Mouse (Mus musculus): ENCODE measurements around the gene Tcl1b4.
"Not testable (repeated sequence)": the region's sequence is repeated elsewhere in the genome, so short reads cannot be mapped to it uniquely, and the experiment has no call there.

Gene Tcl1b4

DNA sequence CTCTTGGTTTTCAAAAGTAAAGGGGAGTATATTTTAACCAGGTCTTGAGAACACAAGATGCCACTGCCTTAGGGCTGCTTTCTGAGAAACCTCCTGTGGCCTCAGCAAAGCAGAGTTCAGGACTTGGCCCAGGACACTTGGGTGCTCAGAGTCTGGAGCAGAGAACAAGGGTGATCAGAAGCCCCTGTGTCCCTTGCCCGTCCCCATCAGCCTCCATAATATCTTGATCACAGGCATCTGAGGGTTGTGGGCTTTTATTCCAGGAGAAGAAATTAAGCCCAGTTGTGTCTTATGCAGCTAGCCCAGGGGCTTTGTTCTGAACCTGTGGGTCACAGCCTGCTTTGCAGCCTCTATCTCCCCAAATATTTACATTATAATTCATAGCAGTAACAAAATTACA is at the start of gene Tcl1b4:
Gene Tcl1b4, plus strand, starts transcription at position 301 of the 400 bp plus-strand sequence.
- DNase-seq (ENCODE audit: low spot score in 2 of 2): not testable (repeated sequence)

DNA sequence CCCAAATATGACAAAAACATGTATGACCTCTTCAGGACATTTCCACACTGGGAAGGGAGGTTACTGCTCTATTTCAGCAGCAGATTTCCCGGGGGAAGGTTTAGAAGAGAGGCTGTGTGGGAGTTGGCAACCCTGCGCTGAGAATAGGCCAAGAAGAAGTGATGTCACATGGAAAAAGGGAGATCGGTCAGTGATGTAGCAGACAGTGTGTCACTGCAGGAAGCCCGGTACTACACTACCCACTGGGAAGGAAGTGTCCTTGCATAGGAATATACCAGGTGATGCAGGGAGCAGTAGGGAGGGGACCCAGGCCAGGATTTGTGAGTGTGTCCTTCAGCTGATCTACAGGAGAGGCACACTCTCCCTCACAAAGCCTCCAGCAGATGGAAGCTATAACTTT is 46.5 kb upstream of the Tcl1b4 start:
- DNase-seq (ENCODE audit: low spot score in 2 of 2): not testable (repeated sequence)

DNA sequence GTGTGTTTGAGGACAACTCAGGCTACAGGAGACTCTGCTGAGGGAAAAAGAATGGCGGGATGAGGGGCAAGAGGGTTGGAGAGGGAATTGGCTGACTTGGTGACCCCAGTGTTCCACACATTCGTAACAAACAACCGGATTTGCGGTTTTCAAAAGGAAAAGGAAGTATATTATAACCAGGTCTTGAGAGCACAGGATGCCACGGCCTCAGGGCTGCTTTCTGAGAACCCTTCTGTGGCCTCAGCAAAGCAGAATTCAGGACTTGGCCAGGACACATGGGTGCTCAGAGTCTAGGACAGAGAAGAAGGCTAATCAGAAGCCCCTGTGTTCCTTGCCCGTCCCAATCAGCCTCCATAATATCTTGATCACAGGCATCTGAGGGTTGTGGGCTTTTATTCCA is 42.9 kb upstream of the Tcl1b4 start:
- DNase-seq (ENCODE audit: low spot score in 2 of 2): no peak

DNA sequence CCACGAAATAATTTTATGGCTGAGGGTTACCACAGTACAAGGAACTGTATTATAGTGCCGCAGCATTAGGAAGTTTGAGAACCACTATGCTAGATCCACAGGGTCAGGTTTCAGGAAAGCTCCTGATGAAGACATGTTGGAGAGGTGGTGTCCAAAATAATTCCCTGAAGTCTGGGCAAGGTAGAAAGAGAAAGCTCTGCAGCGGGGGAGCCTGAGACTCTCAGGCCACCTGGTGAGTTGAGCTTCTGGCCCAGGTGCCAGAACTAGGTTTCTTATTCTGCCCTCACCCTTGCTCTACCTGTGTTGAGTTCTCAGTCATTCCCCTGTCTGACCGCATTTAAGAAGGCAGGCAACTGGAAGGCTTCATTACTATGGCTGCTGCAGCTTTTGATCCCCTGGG is 42.4 kb upstream of the Tcl1b4 start, which contains the start of gene Tcl1b1:
Gene Tcl1b1, plus strand, starts transcription at position 301 of the 400 bp plus-strand sequence.
- DNase-seq (ENCODE audit: low spot score in 2 of 2): no peak

DNA sequence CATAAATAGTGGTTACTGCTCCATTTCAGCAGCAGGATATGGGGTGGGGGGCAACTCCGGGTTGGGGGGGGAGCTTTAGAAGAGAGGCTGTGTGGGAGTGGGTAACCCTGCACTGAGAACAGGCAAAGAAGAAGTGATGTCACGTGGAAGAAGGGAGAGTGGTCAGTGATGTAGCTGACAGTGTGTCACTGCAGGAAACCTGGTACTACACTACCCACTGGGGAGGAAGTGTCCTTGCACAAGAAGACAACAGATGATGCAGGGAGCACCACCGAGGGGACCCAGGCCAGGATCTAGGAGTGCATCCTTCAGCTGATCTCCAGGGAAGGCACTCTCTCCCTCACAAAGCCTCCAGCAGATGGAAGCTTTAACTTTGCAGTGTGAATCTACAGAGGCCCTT is 35.0 kb upstream of the Tcl1b4 start:
- DNase-seq (ENCODE audit: low spot score in 2 of 2): no peak

DNA sequence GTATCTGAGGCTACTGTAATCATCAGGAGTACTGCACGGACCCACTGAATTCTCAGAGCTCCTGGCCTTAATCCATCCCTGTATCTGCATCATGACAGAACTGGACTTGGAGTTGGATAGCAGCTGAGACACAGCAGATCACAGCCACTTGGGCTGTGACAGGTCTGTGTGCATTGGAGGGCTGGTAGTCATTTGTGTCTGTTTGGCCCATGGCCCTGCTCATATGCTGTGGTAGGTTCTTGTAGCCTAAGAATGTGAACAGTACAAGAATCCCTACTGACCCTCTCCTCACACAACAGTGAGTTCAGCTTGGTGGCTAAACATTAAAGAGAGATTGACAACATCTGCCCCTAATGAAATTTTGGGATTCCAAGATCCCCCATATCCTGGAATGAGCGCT is 28.4 kb upstream of the Tcl1b4 start:
- DNase-seq (ENCODE audit: low spot score in 2 of 2): no peak

DNA sequence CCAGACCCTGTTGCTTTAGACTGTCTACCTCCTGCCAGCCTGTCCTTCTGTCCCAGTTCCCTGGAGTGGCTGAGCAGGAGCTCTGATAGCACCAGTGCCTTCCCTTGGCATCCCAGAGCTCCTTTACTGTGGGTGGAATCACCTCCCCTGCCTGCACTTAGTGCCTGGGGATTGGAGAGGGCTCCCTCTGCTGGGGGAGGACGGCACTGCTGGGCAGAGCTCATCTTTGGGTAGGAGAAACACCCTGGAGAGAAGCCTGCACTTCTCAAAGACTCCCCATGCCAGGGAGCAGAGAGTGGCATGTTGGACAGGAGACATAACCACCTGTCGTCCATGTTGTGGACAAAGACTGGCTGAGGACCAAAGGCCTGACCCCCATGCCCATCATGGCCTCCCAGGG is 27.4 kb upstream of the Tcl1b4 start:
- not testable (repeated sequence) for DNase-seq (ENCODE audit: low spot score in 2 of 2)

DNA sequence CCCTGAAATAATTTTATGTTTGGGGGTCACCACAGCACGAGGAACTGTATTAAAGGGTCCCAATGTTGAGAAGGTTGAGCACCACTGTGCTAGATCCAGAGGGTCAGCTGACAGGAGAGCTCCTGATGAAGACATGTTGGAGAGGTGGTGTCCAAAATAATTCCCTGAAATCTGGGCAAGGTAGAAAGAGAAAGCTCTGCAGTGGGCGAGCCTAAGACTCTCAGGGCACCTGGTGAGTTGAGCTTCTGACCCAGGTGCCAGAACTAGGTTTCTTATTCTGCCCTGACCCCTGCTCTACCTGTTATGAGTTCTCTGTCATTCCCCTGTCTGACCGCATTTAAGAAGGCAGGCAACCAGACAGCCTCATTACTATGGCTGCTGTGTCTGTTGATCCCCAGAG is 25.7 kb upstream of the Tcl1b4 start, which contains the start of gene Tcl1b5:
Gene Tcl1b5, plus strand, starts transcription at position 301 of the 400 bp plus-strand sequence.
- DNase-seq (ENCODE audit: low spot score in 2 of 2): not testable (repeated sequence)

DNA sequence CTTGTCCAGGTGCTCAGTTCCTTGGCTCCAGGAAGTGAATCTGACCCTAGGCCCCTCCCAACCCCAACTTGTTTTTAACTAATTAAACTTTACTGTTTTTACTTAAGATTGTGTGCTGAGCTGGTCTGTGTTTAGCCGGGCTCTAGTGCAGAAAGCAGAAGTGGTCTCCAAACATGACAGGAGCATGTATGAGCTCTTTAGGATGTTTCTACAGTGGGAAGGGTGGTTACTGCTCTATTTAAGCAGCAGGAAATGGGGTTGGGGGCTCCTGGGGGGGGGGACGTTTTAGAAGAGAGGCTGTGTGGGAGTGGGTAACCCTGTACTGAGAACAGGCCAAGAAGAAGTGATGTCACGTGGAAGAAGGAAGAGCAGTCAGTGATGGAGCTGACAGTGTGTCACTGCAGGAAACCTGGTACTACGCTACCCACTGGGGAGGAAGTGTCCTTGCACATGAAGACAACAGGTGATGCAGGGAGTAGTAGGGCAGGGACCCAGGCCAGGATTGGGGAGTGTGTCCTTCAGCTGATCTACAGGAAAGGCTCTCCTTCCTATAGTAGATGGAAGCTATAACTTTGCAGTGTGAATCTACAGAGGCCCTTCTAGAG is 20.6 kb upstream of the Tcl1b4 start:
- DNase-seq (ENCODE audit: low spot score in 2 of 2): not testable (repeated sequence)

DNA sequence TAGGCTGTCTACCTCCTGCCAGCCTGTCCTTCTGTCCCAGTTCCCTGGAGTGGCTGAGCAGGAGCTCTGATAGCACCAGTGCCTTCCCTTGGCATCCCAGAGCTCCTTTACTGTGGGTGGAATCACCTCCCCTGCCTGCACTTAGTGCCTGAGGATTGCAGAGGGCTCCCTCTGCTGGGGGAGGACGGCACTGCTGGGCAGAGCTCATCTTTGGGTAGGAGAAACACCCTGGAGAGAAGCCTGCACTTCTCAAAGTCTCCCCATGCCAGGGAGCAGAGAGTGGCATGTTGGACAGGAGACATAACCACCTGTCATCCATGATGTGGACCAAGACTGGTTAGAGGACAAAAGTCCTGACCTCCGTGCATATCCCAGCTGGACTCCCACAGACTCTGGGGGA is 12.8 kb upstream of the Tcl1b4 start:
- DNase-seq (ENCODE audit: low spot score in 2 of 2): not testable (repeated sequence)

DNA sequence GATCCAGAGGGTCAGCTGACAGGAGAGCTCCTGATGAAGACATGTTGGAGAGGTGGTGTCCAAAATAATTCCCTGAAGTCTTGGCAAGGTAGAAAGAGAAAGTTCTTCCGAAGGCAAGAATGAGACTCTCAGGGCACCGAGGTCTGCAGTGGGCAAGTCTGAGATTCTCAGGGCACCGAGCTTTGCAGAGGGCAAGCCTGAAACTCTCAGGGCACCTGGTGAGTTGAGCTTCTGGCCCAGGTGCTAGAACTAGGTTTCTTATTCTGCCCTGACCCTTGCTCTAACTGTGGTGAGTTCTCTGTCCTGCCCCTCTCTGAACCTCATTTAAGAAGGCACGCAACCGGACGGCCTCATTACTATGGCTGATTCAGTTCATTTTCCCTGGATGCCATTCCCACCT is 11.0 kb upstream of the Tcl1b4 start, which contains the start of gene Tcl1b3:
Gene Tcl1b3, plus strand, starts transcription at position 301 of the 400 bp plus-strand sequence.
- not testable (repeated sequence) for DNase-seq (ENCODE audit: low spot score in 2 of 2)

DNA sequence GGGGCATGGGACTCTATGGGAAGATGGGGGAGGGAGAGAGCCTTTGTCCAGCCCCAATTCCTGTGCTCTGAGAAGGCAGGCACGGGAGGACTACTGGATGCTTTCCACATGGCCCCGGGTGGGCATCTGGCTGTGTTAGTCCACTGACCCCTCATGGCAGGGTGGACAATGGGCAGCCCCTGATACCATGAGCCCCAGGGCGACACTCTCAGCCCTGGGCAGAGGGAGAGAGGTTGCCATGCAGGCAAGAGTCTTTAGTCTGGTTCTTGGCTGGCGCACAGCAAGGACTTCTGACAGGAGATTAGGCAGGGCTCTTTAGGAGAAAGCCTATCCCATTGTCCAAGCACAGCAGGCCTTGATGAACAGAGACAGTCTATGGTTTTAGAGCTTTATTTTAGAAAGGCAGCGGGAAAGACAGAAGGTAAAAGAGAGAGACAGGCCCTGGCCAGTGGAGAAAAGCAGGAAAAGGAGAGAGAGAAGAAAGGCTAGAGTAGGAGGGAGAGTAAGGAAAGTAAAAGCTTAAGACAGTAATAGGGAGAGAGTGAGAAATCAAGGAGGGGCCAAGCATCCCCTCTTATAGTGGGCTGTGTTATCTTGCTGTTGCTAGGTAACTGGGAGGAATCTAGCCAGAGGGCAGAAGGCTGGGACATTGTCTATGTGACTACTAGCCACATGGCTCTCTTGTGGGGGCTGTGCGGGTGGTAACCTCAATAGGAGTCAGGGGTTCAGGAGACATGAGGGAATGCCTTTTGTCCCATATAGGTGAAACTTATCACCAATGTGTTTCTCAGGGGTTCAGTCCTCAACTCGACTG is 1.9 kb upstream of the Tcl1b4 start:
- not testable (repeated sequence) for DNase-seq (ENCODE audit: low spot score in 2 of 2)

DNA sequence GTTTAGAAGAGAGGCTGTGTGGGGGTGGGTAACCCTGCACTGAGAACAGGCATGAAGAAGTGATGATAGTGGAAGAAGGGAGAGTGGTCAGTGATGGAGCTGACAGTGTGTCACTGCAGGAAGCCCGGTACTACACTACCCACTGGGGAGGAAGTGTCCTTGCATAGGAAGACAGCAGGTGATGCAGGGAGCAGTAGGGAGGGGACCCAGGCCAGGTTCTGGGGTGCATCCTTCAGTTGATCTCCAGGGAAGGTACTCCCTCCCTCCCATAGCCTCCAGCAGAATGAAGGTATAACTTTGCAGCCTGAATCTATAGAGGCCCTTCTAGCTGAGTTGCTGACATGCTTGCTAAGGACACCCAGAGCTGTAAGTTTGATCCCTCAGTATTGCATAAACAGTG is 5.3 kb downstream of the Tcl1b4 start:
- DNase-seq (ENCODE audit: low spot score in 2 of 2): no peak

DNA sequence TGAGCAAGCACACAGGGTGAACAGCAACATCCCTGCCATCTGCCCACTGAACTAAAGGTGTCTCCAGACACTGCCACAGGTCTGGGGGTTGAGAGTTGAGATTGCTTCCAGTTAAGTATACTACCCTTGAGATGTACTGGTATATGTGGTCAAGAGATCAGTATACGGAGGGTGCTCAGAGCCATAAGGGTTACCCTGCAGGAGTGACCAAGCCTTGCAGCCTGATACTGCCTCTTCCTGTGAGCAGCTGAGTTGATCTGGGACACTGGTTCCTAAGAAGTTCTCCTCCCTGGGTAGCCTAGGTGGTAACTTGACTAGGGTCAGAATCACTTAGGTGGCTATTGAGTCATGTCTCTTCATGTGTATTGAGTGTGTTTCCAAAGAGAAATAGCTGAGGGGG is 6.7 kb downstream of the Tcl1b4 start:
- no peak for DNase-seq (ENCODE audit: low spot score in 2 of 2)

DNA sequence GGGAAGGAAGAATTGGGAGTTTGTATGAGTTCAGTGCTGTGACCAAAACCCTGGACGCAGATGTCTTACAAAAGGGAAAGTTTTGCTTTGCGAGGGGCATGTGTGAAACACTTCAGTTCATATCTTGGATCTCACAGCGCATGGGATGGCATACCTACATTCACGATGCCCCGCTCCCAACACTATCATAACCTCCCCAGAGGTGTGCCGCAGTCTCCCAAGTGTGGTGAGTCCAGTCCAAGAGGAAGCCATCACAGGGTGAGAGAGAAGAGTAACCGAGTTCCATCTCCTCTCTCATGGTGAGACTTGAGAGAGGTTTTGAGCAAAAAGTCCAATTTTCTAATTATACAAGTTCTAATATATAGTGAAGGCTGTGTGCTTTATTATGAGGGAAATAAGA is 7.5 kb downstream of the Tcl1b4 start:
- DNase-seq (ENCODE audit: low spot score in 2 of 2): no peak

DNA sequence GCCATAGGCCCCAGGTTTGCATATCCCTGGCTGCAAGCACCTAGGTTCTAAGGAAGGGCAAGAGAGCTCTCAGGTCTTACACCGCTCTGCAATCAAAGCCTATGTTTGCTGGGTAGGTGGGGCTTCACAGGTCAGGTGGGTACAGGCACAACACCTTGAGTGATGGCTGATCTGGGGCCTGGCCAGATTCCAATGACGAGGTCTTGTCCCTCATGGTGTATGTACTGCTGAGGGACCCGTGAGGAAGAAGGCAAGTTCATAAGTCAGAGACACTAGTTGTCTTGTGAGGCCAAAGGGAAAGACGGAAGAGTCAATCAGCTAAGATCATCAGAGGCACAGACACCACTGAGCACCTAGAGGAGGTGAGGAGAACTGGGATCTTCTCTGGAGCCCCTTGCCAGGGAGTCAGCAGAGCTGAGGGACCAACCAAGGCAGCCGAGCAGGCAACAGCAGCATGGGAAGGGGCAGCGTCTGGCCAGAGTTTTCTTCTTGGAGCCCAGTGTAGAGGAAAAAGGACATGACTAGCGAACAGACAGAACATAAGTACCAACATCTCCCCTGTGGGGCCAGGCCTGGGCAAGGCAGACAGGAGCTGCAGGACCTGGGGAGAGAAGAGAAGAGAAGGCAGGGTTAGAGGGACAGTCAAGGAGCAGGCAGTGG is 15.5 kb downstream of the Tcl1b4 start:
- DNase-seq (ENCODE audit: low spot score in 2 of 2): no peak

DNA sequence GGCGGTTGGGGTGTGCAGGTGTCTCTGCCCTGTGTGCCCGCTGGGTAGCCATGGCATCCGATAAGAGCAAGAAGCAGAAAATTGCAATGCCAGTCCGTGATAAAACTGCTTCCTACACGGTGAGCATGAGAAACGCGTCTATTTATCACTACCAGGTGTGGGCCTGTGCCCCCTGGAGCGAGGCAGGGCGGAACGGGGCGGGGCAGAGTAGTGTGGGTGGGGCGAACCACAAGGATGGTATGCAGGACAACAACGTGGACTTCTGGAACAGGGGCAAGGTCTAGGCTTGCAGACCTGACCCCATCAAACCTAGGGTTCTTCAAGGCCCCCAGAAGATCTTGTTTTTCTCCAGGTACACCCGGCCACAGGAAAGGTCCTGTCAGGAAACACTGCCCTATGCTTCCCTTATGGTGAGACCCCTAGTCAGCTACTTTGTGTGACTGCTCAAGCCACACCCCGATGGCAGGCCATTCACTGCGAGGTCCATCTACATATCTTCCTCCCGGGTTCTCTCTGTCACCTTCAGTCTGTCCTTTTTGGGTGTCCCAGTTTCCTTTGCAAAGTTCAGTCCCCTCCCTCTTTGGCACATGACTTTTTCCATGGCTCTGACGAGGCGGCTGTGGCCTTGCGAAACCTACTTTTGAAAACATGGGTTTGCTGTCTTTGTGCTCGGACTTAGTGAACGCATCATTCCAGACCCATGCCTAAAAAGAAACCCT is 21.0 kb downstream of the Tcl1b4 start, which contains the start of gene Tcl1:
Gene Tcl1, minus strand, starts transcription at position 193 of the 719 bp plus-strand sequence.
- no peak for DNase-seq (ENCODE audit: low spot score in 2 of 2)

DNA sequence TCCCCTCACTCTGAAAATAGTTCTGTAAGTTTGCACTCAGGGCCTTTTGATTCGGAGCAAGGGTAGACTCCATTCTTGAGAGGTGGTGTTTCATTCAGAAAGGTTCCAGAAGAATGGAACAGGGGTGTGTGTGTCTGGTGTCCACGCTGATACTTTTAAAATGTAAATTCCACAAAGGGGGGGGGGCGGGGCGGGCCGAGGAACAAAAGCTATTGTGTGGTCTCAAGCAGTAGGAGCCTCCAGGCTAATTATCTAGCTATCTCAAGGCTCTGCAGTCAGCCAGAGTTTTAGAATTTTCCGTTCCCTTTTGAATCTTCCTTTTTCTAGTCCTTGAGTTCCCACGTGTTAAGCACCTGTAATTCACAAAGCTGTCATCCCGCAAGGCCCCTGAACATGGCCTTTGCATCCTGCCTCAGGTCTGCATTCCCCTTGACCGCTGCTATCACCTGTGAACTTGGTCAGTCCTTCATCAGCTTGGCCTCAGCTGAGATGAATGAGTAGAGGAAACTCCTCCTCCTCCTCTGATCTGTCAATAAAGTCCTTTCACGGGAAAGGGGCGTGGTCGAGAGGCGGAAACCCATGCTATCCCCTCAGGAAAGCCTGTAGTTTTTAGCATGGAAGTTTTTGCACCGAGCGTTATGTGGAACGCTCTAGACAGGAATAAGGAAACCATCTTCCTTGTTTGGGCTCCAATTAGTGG is 23.0 kb downstream of the Tcl1b4 start:
- DNase-seq (ENCODE audit: low spot score in 2 of 2): no peak

DNA sequence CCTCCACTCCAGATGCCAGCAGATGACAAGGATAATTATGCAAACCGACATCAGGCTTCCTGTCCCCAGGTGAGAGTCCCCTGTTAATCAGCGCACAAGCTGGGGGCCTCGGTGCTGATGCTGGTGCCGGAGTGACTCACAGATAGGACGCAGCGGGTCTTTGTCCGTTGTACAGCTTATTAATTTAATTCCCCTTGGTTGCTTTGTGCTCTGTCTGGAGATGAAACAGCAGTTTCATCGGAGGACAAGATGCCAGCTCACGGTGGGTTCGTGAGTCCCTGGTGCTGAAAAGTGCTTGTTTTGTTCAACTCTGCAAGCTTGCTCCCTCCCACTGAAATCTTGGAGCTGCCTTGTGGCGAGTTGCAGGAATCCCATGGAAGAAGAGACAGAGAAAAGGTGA is 32.6 kb downstream of the Tcl1b4 start:
- DNase-seq (ENCODE audit: low spot score in 2 of 2): no peak

DNA sequence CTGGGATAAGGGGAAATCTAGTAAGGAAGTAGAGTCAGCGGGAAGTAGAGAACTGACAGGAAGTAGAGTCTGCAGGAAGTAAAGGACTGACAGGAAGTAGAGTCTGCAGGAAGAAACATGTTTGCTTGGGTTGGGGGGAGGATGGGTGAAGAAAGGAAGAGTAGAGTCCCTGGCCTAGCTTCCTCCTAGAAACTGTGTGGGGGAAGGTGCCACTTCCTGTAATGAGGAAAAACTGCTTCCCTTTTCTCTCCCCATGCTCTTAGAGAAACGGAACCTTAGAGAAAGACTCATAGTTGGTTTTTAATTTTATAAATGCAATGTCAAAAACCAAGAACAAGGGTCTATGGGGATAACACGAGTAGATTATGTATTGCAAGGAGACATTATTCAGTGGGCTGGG is 33.3 kb downstream of the Tcl1b4 start:
- no peak for DNase-seq (ENCODE audit: low spot score in 2 of 2)

DNA sequence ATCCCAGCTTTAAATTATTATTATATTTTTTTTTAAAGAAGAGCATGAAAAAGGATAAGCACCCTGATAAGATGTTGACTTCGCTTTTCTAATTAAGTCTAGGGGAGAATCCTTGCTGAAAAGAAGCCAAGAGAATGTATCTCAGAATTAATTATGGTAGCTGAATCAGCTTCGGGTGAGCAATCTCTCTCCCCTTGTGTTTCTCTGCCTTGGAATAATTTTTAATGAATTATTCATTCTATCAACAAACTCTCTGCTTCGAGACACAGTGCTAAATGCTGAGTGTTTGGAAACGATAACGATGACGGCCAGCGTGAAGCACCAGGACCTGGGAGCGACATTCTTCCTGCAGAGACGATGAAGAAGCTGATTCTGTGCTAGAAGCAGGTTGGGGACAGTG is 37.3 kb downstream of the Tcl1b4 start:
- DNase-seq (ENCODE audit: low spot score in 2 of 2): no peak
